Mouse (Mus musculus): ENCODE measurements at regions not wholly inside any gene's neighbourhood (a gene's known extent, or its start where the extent isn't known, plus 50 kb on each side); places are given as distances from the start of the nearest gene placed in this dataset.

DNA sequence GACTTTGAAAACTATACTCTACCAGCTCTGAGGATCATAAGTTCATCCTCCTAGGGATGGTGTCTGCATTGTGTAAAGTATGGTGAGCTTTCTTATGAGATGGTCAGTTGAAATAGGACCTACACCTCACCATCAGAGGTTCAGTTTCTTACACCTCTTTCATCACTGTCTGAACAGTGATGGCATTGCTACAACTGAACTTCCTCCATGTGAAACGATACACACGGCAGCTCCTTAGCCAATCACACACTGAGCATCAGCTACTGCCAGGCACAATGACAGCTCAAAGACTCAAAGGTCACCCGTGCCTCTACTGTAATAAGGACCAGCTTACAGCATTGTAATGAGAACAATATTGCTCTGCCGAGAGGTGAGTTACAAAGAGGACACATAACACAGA is 145.0 kb downstream of the Tm2d1 start:
- TF ChIP-seq CTCF (IDR thresholded peaks at IDR 0.05; ENCODE audit: control insufficient read depth, insufficient read depth, low read length) (no peak), POLR2A (IDR thresholded peaks at IDR 0.05; ENCODE audit: borderline replicate concordance, control insufficient read depth, low read depth, low read length) (no peak)
